Mouse (Mus musculus) B cell, adult 67 days (primary cell): ENCODE results near the gene Srprb. TPM values are rescaled to one million over a fixed set of nuclear protein-coding genes. Genes with fewer than 3 reads are reported as not detected.

ENCODE experiments used
- total RNA-seq, 2 experiments: library from RNA; stranded (reverse); gene quantifications; 4 replicates each; pipeline ENCODE4 v1.2.4; 2023

The Srprb gene
- 10 to 100 TPM; 20.2 to 20.6 TPM for total RNA-seq

DNA sequence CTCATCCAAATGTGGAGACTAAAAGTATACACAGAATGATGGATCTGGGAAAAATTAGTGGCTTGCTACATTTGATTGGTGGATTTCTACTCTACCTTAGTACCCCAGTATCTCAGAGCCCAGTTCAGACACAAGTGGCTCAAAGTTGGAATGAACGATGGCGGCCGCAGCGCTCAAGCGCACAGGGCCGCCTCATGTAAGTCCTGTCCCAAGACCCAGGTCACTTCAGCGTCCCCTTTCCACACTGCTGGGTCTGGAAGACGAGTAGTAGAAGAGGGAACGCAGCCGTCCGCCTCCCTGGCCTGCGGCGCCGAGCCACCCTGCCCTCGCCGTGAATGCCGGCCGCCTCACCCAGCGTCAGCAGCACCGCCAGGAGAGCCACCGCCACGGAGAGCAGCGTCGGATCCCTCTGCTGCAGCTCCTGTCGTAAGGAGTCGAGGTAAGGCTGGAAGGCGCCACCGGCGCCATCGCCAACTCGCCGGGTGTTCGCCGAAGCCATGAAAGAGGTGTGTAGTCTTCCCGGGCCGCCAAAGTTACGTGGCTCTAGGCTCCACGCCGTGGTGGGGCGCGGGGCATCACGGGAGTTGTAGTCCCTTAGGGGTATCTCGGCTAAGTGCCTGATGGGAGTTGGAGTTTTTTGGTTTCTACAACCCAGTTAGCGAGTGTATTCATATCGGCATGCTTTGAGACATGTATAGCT lies at the start of gene Srprb:
Gene Srprb, minus strand, starts transcription at position 577 of the 700 bp plus-strand sequence.

DNA sequence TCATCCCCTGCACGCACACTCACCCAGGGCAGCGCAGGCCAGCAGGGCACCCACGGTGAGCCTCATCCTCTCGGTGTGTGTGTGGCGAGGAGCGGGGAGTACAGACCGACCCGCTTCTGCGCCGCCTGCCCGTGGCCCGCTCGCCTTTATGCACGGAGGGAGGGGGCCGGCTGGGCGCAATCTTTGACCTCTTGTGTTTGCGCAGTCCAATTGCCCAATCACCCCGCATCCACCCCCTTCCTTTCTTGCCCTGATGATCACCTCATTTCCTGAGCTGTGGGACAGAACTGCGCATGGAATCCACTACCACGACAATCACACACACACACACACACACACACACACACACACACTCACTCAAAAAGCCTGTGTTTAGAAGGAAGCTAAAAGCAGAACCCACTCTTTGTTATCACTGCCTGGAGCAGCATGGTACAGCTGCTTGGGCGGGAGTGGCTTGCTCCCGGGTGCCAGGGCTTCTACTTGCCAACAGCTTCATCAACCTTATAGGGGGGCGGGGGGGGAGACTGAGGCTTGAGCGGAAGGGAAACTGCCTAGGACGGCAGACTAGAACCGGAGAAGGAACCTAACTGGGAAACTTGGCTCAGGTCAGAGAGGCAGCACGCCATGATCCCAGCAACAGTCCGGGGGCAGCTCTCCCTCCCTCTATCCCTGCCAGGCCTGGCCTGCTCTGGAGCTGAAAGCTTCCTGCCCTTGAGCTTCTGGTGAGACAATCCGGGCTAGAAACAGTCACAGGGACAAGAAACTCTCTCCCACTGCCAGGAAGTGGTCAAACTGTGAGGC lies 28.4 kb upstream of the Srprb start, which contains the start of the genes Gm20425 and Trf:
Gene Gm20425, minus strand, starts transcription at position 157 of the 801 bp plus-strand sequence.
Gene Trf, minus strand, starts transcription at position 294 of the 801 bp plus-strand sequence.

Other genes starting within 250 kb of the Srprb start
- under 1 TPM; 0.12 to 0.15 TPM for gene Slco2a1, start 213.4 kb downstream of the Srprb start, total RNA-seq
- gene Rab6b, start 90.3 kb downstream of the Srprb start, total RNA-seq, result under 1 TPM; 0.64 to 0.65 TPM
- under 1 TPM in 1 of 2 experiments, not detected in 1; 0.81 TPM for gene Gm20425, start 28.2 kb upstream of the Srprb start, total RNA-seq
- 1 to 10 TPM; 4.7 to 9.5 TPM for gene Trf, start 28.3 kb upstream of the Srprb start, total RNA-seq
- not detected for gene 1300017J02Rik, start 102.9 kb upstream of the Srprb start, total RNA-seq
- 10 to 100 TPM; 85.9 to 89.6 TPM for gene Topbp1, start 103.1 kb upstream of the Srprb start, total RNA-seq
- gene Cdv3, start 163.7 kb upstream of the Srprb start, total RNA-seq, result 100 to 1,000 TPM; 181 to 187 TPM